In genomic region chr4:41666646-41667045, GRCm38 (mm10) we compare ENCODE assay signal across 24 mouse cellular contexts. TPM values are rescaled to one million over a fixed set of nuclear protein-coding genes. Genes with fewer than 3 reads are reported as not detected.
A peak's percentile ranks its signal among the peaks of the same experiment; 100 is the strongest.
DNase-seq lines count a peak whose midpoint lies in the region; ATAC-seq and TF ChIP-seq lines count a peak whose summit lies in the region.
"Had no signal": no experiment of that assay in that cellular context is flagged by ENCODE, and none has a peak within 500 bp of the region (broad histone marks: within the 10 kb centered on the region; RNA-seq: fewer than 3 reads in every experiment).

No protein-coding gene starts in this region.

- H3K9me3 ChIP-seq in hindbrain, embryonic 10.5 days = no peaks in the 10 kb centered on the region
- no peaks in the 10 kb centered on the region for H3K9me3 ChIP-seq in hindbrain, embryonic 16.5 days (ENCODE audit: control insufficient read depth, low read length)
- H3K9me3 ChIP-seq: embryonic facial prominence, embryonic 12.5 days; heart, embryonic 10.5 days; stomach, embryonic 15.5 days had no signal

- no peak for ATAC-seq in hindbrain, embryonic 16.5 days
- no peak for ATAC-seq in erythroblast, adult 5-6 weeks (replicated peaks; ENCODE audit: low FRiP score, poor library complexity, severe bottlenecking)
- ATAC-seq: forebrain, embryonic 14.5 days; inflammation-experienced regulatory T-cells, adult 6 months had no signal

- no peak overlapping the region for H3K9ac ChIP-seq in hindbrain, embryonic 16.5 days (ENCODE audit: low read depth, low read length)
- H3K9ac ChIP-seq: embryonic facial prominence, embryonic 12.5 days; stomach, embryonic 15.5 days had no signal

- no peak overlapping the region for H3K4me2 ChIP-seq in hindbrain, embryonic 16.5 days (ENCODE audit: low read length)
- H3K4me2 ChIP-seq: embryonic facial prominence, embryonic 12.5 days; stomach, embryonic 15.5 days had no signal

- TF ChIP-seq POLR2A in kidney, adult 2 months (IDR thresholded peaks at IDR 0.05; ENCODE audit: low read depth, low read length) = no peak

- peaks cover 75% of the 10 kb centered on the region for H3K4me1 ChIP-seq in hindbrain, embryonic 10.5 days (replicated peaks)
- H3K4me1 ChIP-seq in hindbrain, embryonic 16.5 days (ENCODE audit: control insufficient read depth, insufficient read depth, low read depth, low read length) = peaks cover 22% of the 10 kb centered on the region
- H3K4me1 ChIP-seq in kidney, adult 2 months (ENCODE audit: control insufficient read depth, insufficient read depth, low read length) = peaks cover 5% of the 10 kb centered on the region

- H3K4me3 ChIP-seq in hindbrain, embryonic 10.5 days = no peak overlapping the region
- no peak overlapping the region for H3K4me3 ChIP-seq in hindbrain, embryonic 16.5 days (ENCODE audit: low read length)
- no peak overlapping the region for H3K4me3 ChIP-seq in kidney, adult 2 months (ENCODE audit: insufficient read depth, low read depth, low read length)
- H3K4me3 ChIP-seq: embryonic facial prominence, embryonic 12.5 days; erythroblast, embryonic 14.5 days; heart, embryonic 10.5 days; stomach, embryonic 15.5 days had no signal

- H3K27me3 ChIP-seq in hindbrain, embryonic 10.5 days (ENCODE audit: insufficient read depth, poor library complexity, severe bottlenecking) = 0 out of 2 replicates have a peak, but pooled peaks cover 5% of the 10 kb centered on the region
- no peaks in the 10 kb centered on the region for H3K27me3 ChIP-seq in hindbrain, embryonic 16.5 days (replicated peaks; ENCODE audit: control insufficient read depth, insufficient read depth, low read length)
- H3K27me3 ChIP-seq in kidney, adult 2 months (replicated peaks; ENCODE audit: control insufficient read depth, insufficient read depth, low read length) = no peaks in the 10 kb centered on the region
- H3K27me3 ChIP-seq: stomach, embryonic 15.5 days had no signal

- peak overlapping the region; percentile 5; the same call in 1 of the 2 replicates for H3K27ac ChIP-seq in hindbrain, embryonic 10.5 days
- no peak overlapping the region for H3K27ac ChIP-seq in hindbrain, embryonic 16.5 days (ENCODE audit: low read depth, low read length)
- H3K27ac ChIP-seq in kidney, adult 2 months (ENCODE audit: insufficient read depth, low read depth, low read length) = no peak overlapping the region
- H3K27ac ChIP-seq: embryonic facial prominence, embryonic 12.5 days; heart, embryonic 10.5 days; macrophage; stomach, embryonic 15.5 days had no signal

- 68% methylated on average over 11 of the region's 11 CpGs for WGBS in hindbrain, embryonic 10.5 days
- WGBS in hindbrain, embryonic 16.5 days = 85% methylated on average over 11 of the region's 11 CpGs
- WGBS in kidney, adult 2 months = 72% methylated on average over 11 of the region's 11 CpGs

- no peak for TF ChIP-seq CTCF in kidney, adult 2 months (conservative IDR thresholded peaks at IDR 0.05; ENCODE audit: insufficient read depth, insufficient read length, low read depth, low read length)

- peaks cover 95% of the 10 kb centered on the region for H3K36me3 ChIP-seq in hindbrain, embryonic 10.5 days
- no peaks in the 10 kb centered on the region for H3K36me3 ChIP-seq in hindbrain, embryonic 16.5 days (ENCODE audit: control insufficient read depth, insufficient read depth, low read length)
- no peaks in the 10 kb centered on the region for H3K36me3 ChIP-seq in kidney, adult 2 months (ENCODE audit: control insufficient read depth, insufficient read depth, low read length)
- H3K36me3 ChIP-seq: heart, embryonic 10.5 days; stomach, embryonic 15.5 days had no signal

- DNase-seq in hindbrain, embryonic 10.5 days (ENCODE audit: low spot score) = peak; percentile 5
- DNase-seq in kidney, postnatal 10 days = peak; percentile 21
- DNase-seq in kidney, adult 2 months = no peak
- peak; percentile 52 for DNase-seq in MN1 (ENCODE audit: low spot score)
- peak; percentile 44 for DNase-seq in gastrocnemius, postnatal 14 days
- DNase-seq in cerebellum, adult 9-10 months = no peak
- DNase-seq: cerebellum, adult 11 months; cerebellum, postnatal 25 days; heart, postnatal 4 days; kidney, adult 8-10 months; right cerebral cortex, postnatal 4 days; thymus, postnatal 25 days had no signal

- intact Hi-C loops in gastrocnemius, postnatal 14 days (cut with DNase I; ENCODE audit: low total_unique reads) = no loop called here

RNA-seq across cellular contexts. Expression of gene Enho, which starts 26.5 kb away (rescaled TPM):
- polyA plus RNA-seq in hindbrain, embryonic 10.5 days (2016; fragmentation: Nextera tagmentation; extraction: Ambion mirVana) = 27.3 and 50.9 TPM in 2 replicates
- polyA plus RNA-seq in hindbrain, embryonic 16.5 days (2015; fragmentation: Nextera tagmentation; extraction: Ambion mirVana) = 115 and 117 TPM in 2 replicates
- polyA plus RNA-seq in kidney, adult 2 months (2012; rRNA removed) = 9.3 and 9.9 TPM in 2 replicates
- 1 to 10 TPM; 6.7 to 9.9 TPM for total RNA-seq in gastrocnemius, postnatal 14 days (2021)
- not detected in 2 replicates for total RNA-seq in erythroblast, adult 5-6 weeks (2015; ENCODE audit: low replicate concordance)
- not detected in 2 replicates for total RNA-seq in erythroblast, adult 5-6 weeks (2017; ENCODE audit: low replicate concordance)
- total RNA-seq: granulocyte monocyte progenitor cell, adult 5-6 weeks; monocyte, adult 5-6 weeks; neutrophil, adult 5-6 weeks had no signal
- polyA plus RNA-seq: inflammation-experienced regulatory T-cells, adult 6 months had no signal

RNA-seq across cellular contexts. Expression of gene Cntfr, which starts 30.2 kb away (rescaled TPM):
- 29.7 and 51.6 TPM in 2 replicates for polyA plus RNA-seq in hindbrain, embryonic 10.5 days (2016; fragmentation: Nextera tagmentation; extraction: Ambion mirVana)
- 22.5 and 29.5 TPM in 2 replicates for polyA plus RNA-seq in hindbrain, embryonic 16.5 days (2015; fragmentation: Nextera tagmentation; extraction: Ambion mirVana)
- 15.4 and 15.9 TPM in 2 replicates for polyA plus RNA-seq in kidney, adult 2 months (2012; rRNA removed)
- 10 to 100 TPM; 15.3 to 38.0 TPM for total RNA-seq in gastrocnemius, postnatal 14 days (2021)
- total RNA-seq in erythroblast, adult 5-6 weeks (2015; ENCODE audit: low replicate concordance) = not detected in 2 replicates
- not detected in 2 replicates for total RNA-seq in erythroblast, adult 5-6 weeks (2017; ENCODE audit: low replicate concordance)
- total RNA-seq: granulocyte monocyte progenitor cell, adult 5-6 weeks; monocyte, adult 5-6 weeks; neutrophil, adult 5-6 weeks had no signal
- polyA plus RNA-seq: erythroblast, embryonic 14.5 days; inflammation-experienced regulatory T-cells, adult 6 months; macrophage had no signal

RNA-seq across cellular contexts. Expression of gene Il11ra1, which starts 33.1 kb away (rescaled TPM):
- 84.3 and 91.4 TPM in 2 replicates for polyA plus RNA-seq in hindbrain, embryonic 10.5 days (2016; fragmentation: Nextera tagmentation; extraction: Ambion mirVana)
- 46.4 and 46.6 TPM in 2 replicates for polyA plus RNA-seq in hindbrain, embryonic 16.5 days (2015; fragmentation: Nextera tagmentation; extraction: Ambion mirVana)
- 125 and 126 TPM in 2 replicates for polyA plus RNA-seq in kidney, adult 2 months (2012; rRNA removed)
- total RNA-seq in gastrocnemius, postnatal 14 days (2021) = 10 to 100 TPM; 49.3 to 56.9 TPM
- total RNA-seq in erythroblast, adult 5-6 weeks (2015; ENCODE audit: low replicate concordance) = 4.6 and 7.5 TPM in 2 replicates
- 8.2 and 18.1 TPM in 2 replicates for total RNA-seq in erythroblast, adult 5-6 weeks (2017; ENCODE audit: low replicate concordance)

RNA-seq across cellular contexts. Expression of gene Rpp25l, which starts 46.7 kb away (rescaled TPM):
- 89.7 and 96.6 TPM in 2 replicates for polyA plus RNA-seq in hindbrain, embryonic 10.5 days (2016; fragmentation: Nextera tagmentation; extraction: Ambion mirVana)
- 63.6 and 65.2 TPM in 2 replicates for polyA plus RNA-seq in hindbrain, embryonic 16.5 days (2015; fragmentation: Nextera tagmentation; extraction: Ambion mirVana)
- 57.0 and 62.2 TPM in 2 replicates for polyA plus RNA-seq in kidney, adult 2 months (2012; rRNA removed)
- total RNA-seq in gastrocnemius, postnatal 14 days (2021) = 10 to 100 TPM; 40.3 to 49.9 TPM
- total RNA-seq in erythroblast, adult 5-6 weeks (2015; ENCODE audit: low replicate concordance) = 6.3 and 9.6 TPM in 2 replicates
- 2.5 and 4.7 TPM in 2 replicates for total RNA-seq in erythroblast, adult 5-6 weeks (2017; ENCODE audit: low replicate concordance)

RNA-seq across cellular contexts. Expression of gene Dctn3, which starts 56.3 kb away (rescaled TPM):
- polyA plus RNA-seq in hindbrain, embryonic 10.5 days (2016; fragmentation: Nextera tagmentation; extraction: Ambion mirVana) = 171 and 232 TPM in 2 replicates
- polyA plus RNA-seq in hindbrain, embryonic 16.5 days (2015; fragmentation: Nextera tagmentation; extraction: Ambion mirVana) = 309 and 323 TPM in 2 replicates
- 76.0 and 92.6 TPM in 2 replicates for polyA plus RNA-seq in kidney, adult 2 months (2012; rRNA removed)
- 10 to 100 TPM; 39.6 to 44.8 TPM for total RNA-seq in gastrocnemius, postnatal 14 days (2021)
- total RNA-seq in erythroblast, adult 5-6 weeks (2015; ENCODE audit: low replicate concordance) = 22.8 and 26.7 TPM in 2 replicates
- 30.0 and 37.1 TPM in 2 replicates for total RNA-seq in erythroblast, adult 5-6 weeks (2017; ENCODE audit: low replicate concordance)

Comparison
In these comparisons a context has a peak if more than half of its experiments do, and no peak if none do; other contexts are left out.
1. DNase-seq: peak in hindbrain, embryonic 10.5 days (single experiment), kidney, postnatal 10 days (single experiment), MN1 (single experiment) and gastrocnemius, postnatal 14 days (single experiment); none in kidney, adult 2 months (single experiment) and cerebellum, adult 9-10 months (single experiment).